Mouse (Mus musculus): Measurements from ENCODE around the gene Diras2.

The Diras2 gene

DNA sequence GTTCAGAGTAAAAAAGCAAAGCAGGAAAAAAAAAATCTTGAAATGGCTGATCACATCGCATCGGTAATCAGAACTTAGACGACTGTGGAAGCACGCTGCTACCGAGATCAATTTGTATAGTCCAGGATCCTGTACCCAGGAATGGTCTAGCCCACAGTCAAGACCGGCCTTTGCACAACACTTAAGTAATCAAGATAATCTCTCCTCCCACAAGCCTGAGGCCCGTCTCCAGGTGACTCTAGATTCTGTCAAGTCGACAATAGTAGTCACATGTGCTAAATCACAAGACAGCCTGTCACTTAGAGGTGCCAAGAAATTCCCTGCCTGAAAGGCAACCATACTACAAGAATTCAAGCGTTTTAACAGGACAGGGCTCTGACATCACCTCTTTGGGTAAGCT lies at the start of gene Diras2:
TSS of gene Diras2 (minus strand) at position 159 of the 400 bp plus-strand sequence.
- no peak for DNase-seq (ENCODE audit: low spot score)

DNA sequence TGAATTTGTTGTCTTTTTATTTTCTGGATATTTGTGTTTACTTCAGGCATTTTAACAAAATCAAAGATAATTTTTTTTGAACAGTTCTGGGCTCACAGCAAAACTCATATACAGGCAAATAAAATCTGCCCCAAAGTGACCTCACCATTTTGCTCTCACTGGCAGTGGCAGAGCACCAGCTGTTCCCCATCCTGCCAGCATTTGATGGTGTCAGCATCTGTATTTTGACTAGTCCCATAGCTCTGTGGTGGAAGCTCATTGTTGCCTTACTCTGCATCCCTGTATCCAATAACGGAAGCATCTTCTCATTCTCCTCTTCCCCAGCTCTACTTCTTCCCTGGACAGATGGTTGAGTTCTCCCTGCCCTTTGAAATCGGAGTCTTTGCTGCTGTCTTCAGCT lies 47.7 kb upstream of the Diras2 start:
- no peak for DNase-seq (ENCODE audit: low spot score)

DNA sequence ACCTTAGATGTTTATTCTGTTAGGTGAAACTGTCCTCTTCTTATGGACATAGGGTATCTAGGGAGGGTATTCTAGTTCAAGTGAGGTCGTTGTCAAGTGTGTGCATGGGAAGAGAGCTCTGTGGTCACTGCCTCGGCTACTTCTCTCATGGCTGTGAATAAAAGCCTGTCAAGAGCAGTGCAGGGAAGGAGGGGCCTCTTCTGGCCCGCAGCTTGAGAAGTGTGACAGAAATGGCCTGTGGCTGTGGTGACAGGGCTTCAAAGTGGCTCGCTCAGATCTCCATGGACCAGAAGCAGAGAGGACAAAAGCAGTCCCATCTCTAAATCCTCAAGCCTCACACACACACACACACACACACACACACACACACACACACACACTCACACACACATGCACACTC lies 46.9 kb upstream of the Diras2 start:
- DNase-seq (ENCODE audit: low spot score): no peak

DNA sequence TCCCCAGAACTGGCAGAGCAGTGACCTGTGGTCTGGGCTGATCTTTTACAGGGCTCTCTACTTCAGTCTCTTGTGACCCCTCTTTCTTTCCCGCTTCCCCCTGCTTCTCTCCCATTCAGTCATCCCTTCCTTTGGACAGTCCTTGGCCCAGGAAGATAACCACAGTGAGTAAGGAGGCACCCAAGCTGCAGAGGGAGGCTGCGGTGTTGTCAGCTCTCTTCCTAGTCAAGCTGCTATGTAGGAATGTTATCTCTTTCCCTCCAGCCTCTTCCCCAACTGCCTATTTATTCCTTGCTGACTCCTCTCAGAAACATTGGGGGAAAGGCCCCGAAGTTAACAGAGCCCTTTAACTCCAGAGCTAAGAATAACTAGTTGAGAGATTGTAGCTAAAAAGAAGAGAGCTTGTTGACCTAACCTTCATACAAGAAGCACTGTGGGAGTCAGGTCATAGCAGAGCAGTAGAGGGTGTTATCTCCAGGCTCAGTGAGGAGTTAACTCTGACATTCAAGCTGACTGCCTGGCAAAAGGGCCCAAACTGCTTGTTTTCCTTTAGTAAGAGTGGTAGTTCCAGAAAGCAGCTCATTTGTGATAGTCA lies 46.3 kb upstream of the Diras2 start:
- no peak for DNase-seq (ENCODE audit: low spot score)

DNA sequence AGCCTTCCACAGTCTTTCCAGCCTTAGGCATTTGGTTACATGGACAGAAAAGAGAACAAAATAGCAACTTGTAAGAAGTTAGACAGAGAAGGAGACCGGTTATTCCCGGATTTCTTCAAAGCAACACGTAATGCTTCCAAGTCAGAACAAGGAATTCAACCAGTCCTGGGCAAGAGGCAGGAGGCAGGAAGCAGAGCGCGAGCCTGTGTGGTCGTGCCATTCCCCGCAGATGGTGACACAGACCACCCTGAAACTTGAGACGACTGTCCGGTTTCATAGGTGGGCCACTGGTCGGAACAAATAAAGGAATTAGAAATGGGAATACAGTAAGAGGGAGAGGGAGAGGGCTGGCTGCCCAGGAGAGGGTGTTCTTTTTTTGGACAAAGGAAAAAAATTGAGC lies 45.8 kb upstream of the Diras2 start:
- no peak for DNase-seq (ENCODE audit: low spot score)

DNA sequence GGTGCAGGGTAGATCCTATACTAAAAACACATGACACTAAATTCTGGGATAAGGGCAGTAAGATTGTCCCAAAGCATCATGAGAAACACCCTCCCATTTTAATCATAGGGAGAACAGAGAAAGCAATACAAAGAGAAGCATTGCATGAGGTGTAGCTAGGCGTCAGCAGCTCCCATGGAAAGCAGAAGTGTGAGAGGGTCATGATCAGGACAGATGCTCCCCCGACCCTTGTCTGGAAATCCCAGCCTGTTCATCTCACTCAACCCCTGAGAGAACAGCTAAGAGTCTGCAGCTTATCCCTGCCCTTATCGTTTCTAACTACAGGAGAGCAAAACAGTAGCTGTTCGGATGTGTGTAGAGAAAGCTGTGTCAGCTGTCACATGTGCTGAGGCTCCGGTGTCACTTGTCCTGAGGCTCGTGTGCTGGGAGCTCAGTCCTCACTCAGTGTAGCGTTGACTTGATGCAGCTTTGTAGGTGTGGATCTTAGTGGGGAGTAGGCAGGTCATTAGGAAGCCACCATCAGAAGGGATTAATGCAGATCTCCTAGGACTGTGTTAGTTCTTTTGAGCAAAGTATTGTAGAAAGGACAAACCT lies 45.0 kb upstream of the Diras2 start:
- DNase-seq (ENCODE audit: low spot score): no peak

DNA sequence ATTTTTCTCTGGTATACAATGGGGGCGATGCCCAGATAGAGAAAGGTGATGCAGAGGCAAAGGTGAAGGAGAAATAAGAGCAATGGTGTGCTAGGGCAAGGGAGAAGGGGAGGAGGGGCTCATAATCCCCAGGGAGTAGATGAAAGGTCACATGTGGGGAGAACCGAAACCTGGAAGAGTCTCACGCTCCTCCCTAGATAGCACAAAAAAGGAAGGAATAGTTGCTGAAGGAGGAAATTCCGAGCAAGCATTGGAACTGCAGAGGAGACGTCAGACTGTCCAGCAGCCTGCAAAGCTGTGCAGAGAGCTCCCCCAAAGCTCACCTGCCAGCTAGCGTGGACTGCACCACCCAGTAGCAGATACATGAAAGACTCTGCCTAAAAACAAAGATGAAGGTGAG lies 44.4 kb upstream of the Diras2 start:
- no peak for DNase-seq (ENCODE audit: low spot score)

DNA sequence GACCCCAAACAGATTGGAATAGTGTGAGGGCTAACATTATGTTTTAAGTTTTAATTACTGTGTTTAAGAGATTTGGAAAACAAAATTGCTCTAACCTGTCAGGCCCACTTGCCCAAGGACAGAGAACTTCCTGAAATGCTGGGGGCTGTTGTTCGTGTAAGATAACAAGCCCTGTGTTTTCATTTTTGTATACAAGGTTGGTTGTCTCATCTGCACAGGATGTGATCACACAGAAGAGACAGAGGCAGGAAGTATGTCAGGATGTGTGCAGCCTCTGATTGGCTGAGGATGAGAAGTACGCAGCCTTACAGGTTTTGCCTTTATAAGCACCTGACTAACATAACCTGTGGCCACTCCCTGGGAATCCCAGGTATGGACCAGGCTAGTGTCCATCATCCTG lies 43.2 kb upstream of the Diras2 start:
- DNase-seq (ENCODE audit: low spot score): no peak

DNA sequence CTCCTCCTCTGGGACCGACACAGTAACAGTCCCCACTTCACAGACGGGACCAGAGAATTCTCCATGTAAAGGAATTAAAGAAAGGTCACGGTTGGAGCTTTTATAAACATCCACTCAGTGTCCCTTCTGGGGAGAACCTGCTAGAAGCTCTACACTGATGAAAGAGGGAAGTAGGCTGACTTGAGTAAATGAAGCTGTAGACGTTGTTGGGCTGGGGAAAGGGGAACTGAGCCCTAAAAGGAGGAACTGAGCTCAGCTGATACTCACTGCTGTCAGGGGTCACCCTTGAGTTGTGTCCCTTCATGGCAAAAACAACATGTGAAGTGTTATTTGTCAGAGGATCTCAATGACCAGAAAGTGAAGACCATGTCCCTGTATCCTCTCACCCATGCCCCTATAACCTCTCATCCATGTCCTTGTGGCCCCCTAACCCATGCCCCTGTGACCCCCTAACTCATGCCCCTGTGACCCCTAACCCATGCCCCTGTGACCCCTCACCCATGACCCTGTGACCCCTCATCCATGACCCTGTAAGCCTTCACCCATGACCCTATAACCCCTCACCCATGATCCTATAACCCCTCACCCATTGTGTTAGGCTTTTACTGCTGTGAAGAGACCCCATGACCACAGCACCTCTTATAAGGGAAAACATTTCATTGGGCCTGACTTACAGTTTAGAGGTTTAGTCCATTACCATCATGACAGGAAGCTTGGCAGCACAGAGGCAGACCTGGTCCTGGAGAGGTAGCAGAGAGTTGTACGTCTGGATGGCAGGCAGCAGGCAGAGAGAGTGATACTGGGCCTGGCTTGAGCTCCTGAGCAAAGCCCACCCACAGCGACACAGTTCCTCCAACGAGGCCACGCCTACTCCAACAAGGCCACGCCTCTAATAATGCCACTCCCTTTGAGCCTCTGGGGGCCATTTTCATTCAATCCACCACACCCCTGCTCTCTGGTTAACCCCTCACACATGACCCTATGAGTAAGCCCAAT lies 41.7 kb upstream of the Diras2 start:
- DNase-seq (ENCODE audit: low spot score): no peak

DNA sequence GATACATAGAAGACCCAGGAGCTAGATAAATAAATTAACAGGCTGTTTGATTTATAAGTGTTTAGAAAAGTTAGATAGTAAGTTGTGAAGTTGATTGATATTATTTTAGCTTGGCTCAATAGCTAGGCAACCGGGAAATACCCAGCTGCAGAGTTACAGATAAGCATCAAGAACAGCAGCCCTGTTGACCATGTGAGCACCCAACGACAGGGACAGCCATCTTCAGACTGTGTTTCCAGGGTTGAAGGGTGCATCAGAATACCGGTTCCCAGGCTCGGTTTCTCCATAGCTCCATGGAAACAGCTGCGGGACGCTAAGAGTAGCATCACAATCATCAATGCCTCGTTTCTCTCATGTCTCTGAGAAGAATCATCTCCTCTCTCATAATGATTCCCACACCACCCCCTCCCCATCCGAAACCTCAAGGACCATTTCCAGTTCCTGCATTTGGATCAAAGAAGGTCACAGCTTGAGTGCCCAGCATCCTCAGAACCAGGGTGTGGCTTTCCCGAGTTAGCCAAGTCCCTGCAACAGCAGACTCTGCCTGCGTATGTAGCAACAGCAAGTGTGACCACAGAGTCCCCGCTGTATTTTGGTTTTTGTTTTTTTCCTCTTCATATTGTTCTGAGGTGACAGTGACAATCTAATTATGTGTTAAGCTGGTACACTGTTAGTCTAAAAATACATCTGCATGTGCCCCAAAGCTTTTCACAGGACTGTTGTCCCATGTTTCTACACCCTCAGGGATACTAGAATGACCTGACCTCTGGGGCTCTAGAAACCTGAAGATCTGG lies 40.7 kb upstream of the Diras2 start:
- no peak for DNase-seq (ENCODE audit: low spot score)

DNA sequence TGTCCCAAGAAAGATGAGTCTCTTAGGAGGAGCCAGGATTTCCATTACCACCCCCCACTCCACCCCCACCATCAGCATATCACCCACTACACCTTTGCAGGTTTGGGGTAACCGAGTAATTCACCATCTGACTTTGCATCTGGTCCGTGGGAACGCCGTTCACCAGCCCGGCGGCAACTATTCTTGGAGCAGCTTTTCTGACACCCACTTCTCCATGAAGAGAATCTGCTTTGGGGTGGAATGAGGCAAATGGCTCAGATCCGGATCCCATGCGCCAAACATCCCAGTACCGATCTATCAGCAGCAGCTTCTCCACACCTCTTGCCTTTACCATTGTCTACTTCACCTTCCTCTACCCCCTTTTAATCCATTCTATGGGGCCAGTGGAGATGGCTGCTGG lies 39.2 kb upstream of the Diras2 start:
- DNase-seq (ENCODE audit: low spot score): peak; percentile 40

DNA sequence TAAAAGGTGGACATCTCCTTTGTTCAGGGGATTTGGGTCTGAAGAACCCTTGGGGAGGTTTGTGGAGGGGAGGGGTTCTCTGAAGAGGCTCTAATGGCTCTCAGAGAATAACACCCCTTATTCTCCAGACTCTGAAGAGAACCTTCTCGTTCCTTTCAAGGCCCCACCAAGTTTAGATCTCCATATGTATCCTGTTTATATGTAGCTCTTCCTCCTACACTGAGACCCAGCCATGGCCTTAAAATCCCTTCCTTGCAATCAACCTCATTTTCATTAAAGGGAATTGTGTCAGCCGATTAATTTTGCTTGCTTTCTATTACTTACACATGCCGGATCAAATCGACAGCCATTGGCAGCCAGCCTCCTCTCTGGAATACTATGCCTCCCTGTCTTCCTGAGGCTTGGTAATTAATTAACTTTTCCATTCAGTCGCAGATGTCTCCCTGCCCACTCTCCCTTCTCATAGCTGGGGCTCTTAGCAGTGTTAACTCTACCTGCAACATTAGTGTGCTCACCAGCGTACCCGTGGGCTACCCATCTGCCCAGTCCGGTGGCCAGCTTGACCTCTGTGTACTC lies 38.2 kb upstream of the Diras2 start:
- no peak for DNase-seq (ENCODE audit: low spot score)

DNA sequence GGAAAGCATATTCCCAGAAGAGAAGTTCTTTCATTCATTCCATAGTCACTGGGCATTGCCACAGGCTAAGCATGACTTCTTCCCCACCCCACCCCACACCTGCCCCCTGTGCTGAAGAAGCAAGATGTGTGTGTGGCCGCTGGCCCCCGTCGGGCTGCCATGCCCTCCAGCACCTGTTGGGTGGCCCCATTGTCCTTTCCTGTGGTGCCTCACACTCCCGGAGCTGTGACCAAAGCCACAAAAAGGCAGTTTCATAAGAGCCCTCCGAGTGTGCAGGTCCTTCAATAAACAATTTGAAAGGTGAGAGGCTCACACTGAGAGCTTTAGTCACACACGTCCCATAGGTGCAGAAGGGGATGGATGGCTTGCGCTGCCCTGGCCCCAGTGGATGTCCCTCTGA lies 35.7 kb upstream of the Diras2 start:
- DNase-seq (ENCODE audit: low spot score): no peak

DNA sequence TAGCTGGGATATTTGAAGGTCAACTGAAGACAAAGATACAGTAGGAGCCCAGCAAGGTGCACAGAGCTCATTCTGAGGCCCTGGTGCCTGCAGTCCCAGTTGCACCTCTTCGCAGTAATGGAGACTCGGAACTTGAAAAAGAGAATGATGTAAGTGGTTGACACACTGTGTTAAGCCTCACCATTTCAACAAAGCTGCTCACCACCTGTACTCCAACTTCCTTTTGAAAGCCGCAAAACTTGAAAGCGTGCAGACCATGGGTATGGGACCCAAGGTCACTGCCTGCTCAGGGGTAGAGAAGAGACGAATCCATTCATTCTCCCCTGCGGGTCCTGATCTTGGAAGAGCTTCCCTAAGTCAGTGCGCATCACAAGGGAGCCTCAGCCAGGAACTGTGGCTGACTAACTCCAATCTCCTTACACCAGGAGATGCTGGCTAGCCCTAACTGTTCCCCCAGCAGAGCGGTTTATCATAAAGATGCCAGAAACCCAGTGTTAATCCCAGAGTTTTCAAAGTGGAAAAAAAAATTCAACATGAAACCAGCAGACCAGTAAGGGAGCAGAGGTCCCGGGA lies 35.2 kb upstream of the Diras2 start:
- no peak for DNase-seq (ENCODE audit: low spot score)

DNA sequence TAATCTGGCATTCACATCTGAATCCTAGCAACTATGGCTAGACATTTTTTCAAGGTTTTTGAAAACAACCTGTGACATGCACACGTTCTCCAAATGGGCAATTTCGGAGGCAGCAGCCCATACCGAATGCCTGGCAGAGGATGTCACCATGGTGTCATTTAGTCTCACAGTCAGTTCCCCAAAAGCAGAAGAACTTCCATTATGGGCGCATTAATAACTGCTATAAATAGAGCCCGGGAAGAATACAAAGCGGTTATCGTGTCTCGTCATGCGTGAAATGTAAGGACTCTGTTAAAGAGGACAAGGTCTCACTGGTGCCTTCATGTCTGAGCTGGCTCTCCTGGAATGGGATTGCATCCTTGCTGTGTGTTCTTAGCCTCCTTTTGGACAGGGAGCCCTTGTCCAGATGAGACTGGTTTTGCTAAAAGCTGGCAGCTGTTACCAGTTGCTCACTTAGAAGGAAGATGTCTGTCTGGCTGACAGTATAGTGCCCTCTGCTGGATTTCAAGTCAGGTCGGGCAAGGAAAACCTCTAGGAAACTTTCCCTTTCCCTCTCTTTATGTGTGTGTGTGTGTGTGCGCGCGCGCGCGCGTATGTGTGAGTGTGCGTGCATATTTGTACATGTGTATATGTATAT lies 34.1 kb upstream of the Diras2 start:
- DNase-seq (ENCODE audit: low spot score): no peak

DNA sequence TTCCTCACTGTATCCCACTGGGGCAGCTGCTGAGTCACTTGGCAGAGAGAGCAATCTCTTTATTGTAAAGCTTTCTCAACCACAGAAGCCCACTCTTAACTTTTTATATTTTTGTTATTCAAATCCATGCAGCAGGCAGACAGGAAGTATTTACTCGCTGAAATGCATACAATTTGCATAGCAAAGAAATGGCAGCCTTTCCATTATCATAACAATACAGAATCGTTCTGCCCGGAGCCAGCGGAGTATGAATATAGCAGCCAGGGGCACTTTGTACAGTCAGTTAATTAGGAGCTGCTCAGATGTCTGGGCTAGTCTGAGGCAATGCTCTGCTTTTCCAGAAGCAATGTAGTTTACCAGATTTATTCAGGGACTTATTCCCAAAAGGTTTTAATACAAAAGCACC lies 31.1 kb upstream of the Diras2 start:
- no peak for DNase-seq (ENCODE audit: low spot score)

DNA sequence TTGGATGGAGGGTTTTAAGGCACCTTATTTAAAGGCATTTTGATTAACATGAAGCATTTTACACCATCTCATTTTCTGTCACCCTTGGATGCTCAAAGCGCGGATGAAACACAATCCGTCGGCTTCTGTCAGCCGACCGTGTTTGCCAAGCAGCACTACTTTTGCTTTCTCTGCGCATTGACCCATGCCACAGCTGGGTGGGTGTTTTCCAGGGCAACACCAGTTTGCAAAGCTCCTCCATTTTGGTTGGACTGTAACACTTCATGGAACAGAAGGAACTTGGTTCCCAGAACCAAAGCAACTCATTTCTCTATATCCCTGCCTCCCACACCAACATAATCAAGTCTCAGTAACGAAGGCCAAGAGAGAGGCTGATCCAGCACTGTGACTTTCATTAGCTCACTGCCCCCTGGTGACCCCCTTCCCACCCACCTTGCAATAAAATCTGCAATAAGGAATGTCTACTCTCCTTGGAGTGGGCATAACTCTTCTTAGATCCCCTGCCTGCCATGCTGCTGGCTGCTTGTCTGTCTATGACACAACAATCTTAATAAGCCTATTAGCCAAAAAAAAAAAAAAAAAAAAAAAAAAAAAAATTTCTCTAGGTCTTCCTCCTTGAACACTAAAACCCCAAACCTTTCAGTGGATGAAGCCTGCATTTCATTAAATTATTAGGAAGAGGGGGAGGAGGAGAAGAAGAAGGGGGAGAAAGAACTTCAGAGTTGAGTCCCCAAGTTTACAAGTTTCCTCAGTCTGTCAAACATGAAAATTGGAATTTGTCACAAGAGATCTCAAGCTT lies 30.5 kb upstream of the Diras2 start:
- no peak for DNase-seq (ENCODE audit: low spot score)

DNA sequence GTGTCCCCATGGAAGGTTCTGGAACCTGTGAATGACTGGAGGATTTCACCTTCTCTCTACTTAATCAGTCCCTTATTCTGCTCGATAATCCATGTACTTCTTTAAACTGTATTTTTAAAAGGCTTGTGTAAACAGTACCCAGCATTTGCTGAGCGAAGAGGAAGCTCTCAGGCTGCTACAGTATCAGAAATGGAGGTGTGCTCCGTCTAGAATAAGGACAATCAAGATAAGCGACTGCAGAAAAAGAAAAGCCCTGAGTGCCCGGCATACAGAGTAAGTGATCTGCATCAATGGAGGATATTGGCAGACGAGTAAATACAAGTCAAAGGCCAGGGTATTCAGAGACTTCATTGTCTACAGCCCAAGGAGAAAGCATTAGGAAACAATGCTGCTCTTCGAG lies 26.3 kb upstream of the Diras2 start:
- no peak for DNase-seq (ENCODE audit: low spot score)

DNA sequence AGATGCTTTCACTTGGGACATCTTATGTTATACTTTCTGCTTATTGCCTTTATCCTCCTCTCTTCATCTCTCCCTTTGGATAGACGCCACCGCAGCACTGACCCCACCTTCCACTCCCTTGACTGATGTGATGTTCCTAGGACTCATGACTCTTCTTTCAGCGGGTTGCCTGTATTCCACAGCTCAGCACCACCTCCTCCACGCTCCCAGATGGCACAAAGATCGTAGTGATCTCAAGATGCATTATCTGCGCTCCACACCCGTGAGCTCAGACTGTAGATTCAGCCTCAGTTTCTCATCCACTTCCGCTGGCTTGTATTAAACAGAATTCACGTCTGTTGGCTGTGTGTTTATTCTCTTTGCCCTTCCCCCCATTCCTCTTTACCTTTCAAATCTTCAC lies 23.6 kb upstream of the Diras2 start:
- no peak for DNase-seq (ENCODE audit: low spot score)

DNA sequence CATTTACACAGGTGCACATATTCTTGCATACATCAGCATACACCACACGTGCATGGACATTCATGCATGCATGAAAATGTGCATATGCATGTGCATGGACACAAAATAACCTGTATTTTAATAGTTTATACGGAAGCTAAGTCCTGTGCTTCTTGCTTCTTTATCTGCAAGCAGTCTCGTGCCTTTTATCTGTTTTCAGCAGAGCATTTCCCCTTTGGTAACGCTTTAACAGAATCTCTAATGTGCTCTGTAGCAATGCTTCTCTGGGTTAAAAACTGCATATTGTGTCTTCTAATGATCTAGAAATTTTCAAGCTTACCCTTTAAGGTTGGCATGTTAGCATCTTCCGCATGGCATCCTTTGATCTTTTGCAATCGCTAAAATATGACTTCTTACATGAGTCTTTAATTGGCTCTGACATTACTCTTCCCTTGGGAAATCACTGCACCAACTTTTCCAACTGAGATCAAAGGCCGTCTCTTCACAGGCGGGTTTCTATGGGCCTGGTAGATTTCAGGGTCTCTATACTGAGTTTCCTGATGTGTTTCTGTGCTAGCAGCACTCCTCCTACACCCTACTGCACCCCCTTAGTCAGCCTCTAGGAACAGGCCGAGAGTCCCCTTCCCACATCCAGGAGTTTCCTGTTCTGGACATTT lies 21.9 kb upstream of the Diras2 start:
- DNase-seq (ENCODE audit: low spot score): no peak
